Mouse (Mus musculus): Measurements from ENCODE around the gene Creb3l1. TPM values are rescaled to one million over a fixed set of nuclear protein-coding genes. Genes with fewer than 3 reads are reported as not detected.

Gene Creb3l1
- polyA plus RNA-seq, 2 experiments: 0.66 to 0.84 TPM

DNA sequence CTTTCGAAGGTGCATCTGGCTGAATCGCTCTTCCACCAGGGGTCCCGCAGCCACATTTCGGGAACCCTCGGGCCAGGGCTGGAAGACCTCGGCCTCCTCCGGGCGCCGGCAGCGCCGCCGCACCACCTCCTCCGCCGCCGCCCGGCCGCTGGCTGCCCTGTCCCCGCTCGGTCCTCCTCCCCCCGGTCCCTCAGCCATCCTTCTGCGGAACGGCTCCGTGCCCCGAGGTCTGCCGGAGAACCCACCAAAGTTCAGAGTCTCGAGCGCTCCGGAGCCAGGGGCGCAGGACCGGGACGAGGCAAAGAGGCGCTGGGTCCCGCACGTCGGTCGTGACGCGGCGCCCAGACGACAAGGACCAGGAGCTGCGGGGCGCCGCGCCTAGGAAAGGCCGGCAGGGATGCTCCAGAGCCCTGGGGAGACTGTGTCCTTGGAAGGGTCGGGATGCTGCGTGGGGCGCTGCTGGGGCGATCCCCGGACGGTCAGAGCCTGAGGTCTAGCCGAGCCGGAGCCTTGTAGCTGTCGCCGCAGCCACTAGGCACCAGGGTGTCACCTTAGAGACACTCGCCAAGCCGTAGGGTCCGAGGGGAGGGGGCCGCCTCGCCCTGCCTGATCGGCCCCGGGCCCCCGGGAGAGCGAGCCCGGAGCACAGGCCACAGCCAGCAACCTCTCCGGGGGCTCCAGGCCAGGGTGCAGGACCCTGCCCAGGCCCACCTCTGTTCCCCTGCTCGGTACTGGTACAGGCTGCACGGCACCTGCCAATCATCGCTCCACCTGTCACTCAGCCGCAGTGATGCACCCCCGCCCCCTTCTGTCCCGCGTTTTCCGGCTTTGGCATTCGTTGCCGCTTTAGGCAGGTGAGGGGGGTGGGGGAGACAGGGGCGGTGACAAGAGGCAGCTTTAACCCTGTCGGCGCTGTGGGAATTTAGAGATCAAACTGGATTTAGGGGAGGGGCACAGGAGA, 48.4 kb downstream of the Creb3l1 start, which contains the start of gene Dgkz:
Gene Dgkz (minus strand): TSS at position 284 of the 961 bp plus-strand sequence.
- DNase-seq (ENCODE audit: low read depth in 3 of 3, low spot score in 3 of 3) (no peak), ATAC-seq (ENCODE audit: insufficient read depth) (no peak)
- TF ChIP-seq CTCF (IDR thresholded peaks at IDR 0.05; ENCODE audit: low read depth) (no peak), EP300 (IDR thresholded peaks at IDR 0.05; ENCODE audit: low read depth) (no peak)
- Histone ChIP-seq H3K4me1 (replicated peaks; ENCODE audit: control insufficient read depth in 2 of 2, insufficient read depth in 2 of 2, low read length in 1 of 2) (peaks cover 0 to 11% of the 10 kb centered on the region in 2 experiments; a peak in 3 of 4 replicates), H3K4me2 (ENCODE audit: low read depth) (peak within 1 kb of the TSS; percentile 37), H3K36me3 (replicated peaks; ENCODE audit: control insufficient read depth, insufficient read depth, low read depth) (no peaks in the 10 kb centered on the region), H3K4me3 (ENCODE audit: insufficient read depth in 1 of 2, low read depth in 2 of 2, low read length in 2 of 2) (peak within 1 kb of the TSS in 1 of 2 experiments; percentile 4; a peak in 2 of 4 replicates), H3K9me3 (ENCODE audit: control insufficient read depth, low read length) (no peaks in the 10 kb centered on the region), H3K27me3 (ENCODE audit: control insufficient read depth, insufficient read depth, low read length) (peaks cover 73% of the 10 kb centered on the region), H3K9ac (replicated peaks) (no peak within 1 kb of the TSS), H3K27ac (no peak within 1 kb of the TSS)
- 3% methylated on average over 78 of the region's 79 CpGs for WGBS (ENCODE audit: insufficient replicate concordance)

DNA sequence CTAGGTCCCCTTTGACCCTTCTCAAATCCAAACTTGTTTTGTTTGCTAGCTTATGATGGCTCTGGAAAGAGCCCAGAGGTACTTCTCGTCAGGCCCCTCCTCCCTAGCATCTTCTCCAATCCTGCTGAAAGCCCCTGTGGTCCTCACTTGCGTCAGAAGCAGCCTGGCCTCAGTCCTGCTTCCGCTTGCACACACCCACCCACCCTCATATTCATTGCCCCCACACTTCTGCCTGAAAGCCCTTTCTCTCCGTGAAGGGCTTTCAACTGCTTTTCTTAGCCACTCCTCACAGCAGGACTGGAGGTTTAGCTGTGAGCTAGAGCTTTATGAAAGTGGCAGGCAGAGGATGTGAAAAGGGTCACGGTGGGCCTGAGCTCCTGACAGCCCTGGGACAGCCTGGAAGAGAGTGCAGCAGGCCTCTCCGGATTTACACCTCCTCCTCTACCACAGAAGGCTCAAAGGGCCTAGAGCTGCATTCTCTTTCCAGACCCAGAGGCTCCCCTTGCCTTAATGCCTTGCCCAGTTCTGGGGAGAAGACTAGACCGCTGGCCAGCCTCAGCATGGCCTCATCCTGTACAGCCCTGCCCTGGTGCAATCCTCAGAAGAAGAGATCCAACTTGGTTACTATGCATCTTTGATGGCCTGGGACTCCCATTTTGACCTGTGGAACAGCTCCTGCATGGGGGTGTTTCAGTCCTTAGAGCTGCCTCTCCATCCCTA, 50.7 kb downstream of the Creb3l1 start:
- WGBS (ENCODE audit: insufficient replicate concordance): 37% methylated on average over 7 of the region's 7 CpGs
- no peak for TF ChIP-seq EP300 (IDR thresholded peaks at IDR 0.05; ENCODE audit: low read depth)
- TF ChIP-seq CTCF (IDR thresholded peaks at IDR 0.05; ENCODE audit: low read depth): no peak
- H3K4me2 ChIP-seq (ENCODE audit: low read depth): no peak overlapping the region
- ATAC-seq (ENCODE audit: insufficient read depth): no peak
- DNase-seq (ENCODE audit: low read depth in 3 of 3, low spot score in 3 of 3): no peak
- H3K4me3 ChIP-seq (ENCODE audit: insufficient read depth in 1 of 2, low read depth in 2 of 2, low read length in 2 of 2): no peak overlapping the region
- H3K36me3 ChIP-seq (replicated peaks; ENCODE audit: control insufficient read depth, insufficient read depth, low read depth): no peaks in the 10 kb centered on the region
- peaks cover 74% of the 10 kb centered on the region for H3K27me3 ChIP-seq (ENCODE audit: control insufficient read depth, insufficient read depth, low read length)
- H3K9ac ChIP-seq (replicated peaks): no peak overlapping the region
- no peak overlapping the region for H3K27ac ChIP-seq
- no peaks in the 10 kb centered on the region for H3K9me3 ChIP-seq (ENCODE audit: control insufficient read depth, low read length)
- peaks cover 0 to 11% of the 10 kb centered on the region in 2 experiments; a peak in 3 of 4 replicates for H3K4me1 ChIP-seq (replicated peaks; ENCODE audit: control insufficient read depth in 2 of 2, insufficient read depth in 2 of 2, low read length in 1 of 2)

DNA sequence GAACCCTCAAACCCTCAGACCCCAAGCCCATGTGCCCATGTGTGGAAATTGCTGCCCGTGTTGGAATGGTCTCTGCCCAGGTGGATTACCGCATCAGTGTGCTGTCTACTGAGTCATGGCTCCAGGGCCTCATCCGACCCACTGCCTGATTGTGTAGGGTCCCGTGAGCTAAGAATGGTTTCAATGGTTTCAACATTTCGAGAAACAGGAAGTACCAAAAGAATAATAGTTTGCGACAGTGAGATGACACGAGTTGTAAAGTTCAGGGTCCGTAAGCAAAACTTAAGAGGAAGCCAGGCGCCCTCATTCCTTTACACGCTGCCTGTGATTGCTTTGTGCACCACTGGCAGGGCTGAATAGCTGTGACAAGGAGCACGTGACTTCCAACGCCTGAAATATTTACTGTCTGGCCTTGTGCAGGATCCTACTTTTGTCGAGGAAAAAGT, 52.2 kb downstream of the Creb3l1 start:
- peaks cover 0 to 7% of the 10 kb centered on the region in 2 experiments; a peak in 2 of 4 replicates for H3K4me1 ChIP-seq (replicated peaks; ENCODE audit: control insufficient read depth in 2 of 2, insufficient read depth in 2 of 2, low read length in 1 of 2)
- no peak overlapping the region; the same call in 1 of the 2 replicates for H3K4me2 ChIP-seq (ENCODE audit: low read depth)
- H3K27ac ChIP-seq: no peak overlapping the region
- H3K9ac ChIP-seq (replicated peaks): no peak overlapping the region
- H3K4me3 ChIP-seq (ENCODE audit: insufficient read depth in 1 of 2, low read depth in 2 of 2, low read length in 2 of 2): no peak overlapping the region
- H3K36me3 ChIP-seq (replicated peaks; ENCODE audit: control insufficient read depth, insufficient read depth, low read depth): no peaks in the 10 kb centered on the region
- H3K27me3 ChIP-seq (ENCODE audit: control insufficient read depth, insufficient read depth, low read length): peaks cover 67% of the 10 kb centered on the region
- 10% methylated on average over 13 of the region's 13 CpGs for WGBS (ENCODE audit: insufficient replicate concordance)
- no peaks in the 10 kb centered on the region for H3K9me3 ChIP-seq (ENCODE audit: control insufficient read depth, low read length)
- TF ChIP-seq EP300 (IDR thresholded peaks at IDR 0.05; ENCODE audit: low read depth) (no peak), CTCF (IDR thresholded peaks at IDR 0.05; ENCODE audit: low read depth) (no peak)
- DNase-seq (ENCODE audit: low read depth in 3 of 3, low spot score in 3 of 3): no peak
- ATAC-seq (ENCODE audit: insufficient read depth): peak; percentile 60

DNA sequence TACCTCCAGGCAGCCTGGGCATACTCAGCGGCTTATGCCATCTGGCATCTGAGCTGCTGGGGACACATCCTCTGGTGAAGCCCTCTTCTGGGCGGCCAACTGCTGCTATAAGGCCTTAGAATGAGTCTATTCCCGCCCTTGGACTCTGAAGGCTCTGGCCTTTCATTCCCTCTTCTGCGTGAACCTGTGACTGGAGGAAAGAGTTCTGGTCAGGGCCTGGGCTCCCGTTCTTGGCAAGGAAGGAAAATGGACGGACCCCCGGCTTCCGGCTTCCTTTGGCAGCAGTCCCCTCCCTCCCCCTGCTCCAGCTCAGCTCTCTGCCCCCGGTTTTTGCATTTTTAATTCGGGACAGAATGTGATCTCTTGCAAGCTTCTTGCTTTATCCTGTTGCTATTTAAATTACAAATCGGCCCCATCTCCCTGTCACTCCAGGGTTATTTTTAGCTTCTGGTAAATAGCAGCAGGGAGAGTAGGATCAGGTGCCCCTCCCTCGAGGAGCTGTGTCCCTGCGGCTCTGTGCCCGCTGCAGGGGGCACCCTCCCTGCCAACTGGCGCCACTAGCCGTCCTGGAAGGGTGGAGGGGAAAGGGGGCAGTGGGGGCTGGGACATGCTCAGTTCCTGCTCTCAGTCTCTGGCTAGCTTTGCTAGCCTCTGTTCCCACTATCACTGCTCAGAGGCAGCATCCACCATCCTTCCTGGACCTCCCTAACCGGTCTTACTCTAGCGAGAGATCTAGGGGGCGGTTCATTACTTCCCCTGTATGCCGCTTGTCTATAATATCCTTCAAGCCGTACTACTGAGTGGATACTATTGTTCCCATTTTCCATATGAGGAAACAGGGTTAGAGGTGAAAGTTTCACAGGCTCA, 52.8 kb downstream of the Creb3l1 start:
- H3K27me3 ChIP-seq (ENCODE audit: control insufficient read depth, insufficient read depth, low read length): peaks cover 60% of the 10 kb centered on the region
- no peak overlapping the region for H3K4me3 ChIP-seq (ENCODE audit: insufficient read depth in 1 of 2, low read depth in 2 of 2, low read length in 2 of 2)
- H3K36me3 ChIP-seq (replicated peaks; ENCODE audit: control insufficient read depth, insufficient read depth, low read depth): no peaks in the 10 kb centered on the region
- 16% methylated on average over 21 of the region's 21 CpGs for WGBS (ENCODE audit: insufficient replicate concordance)
- TF ChIP-seq EP300 (IDR thresholded peaks at IDR 0.05; ENCODE audit: low read depth): no peak
- TF ChIP-seq CTCF (IDR thresholded peaks at IDR 0.05; ENCODE audit: low read depth): no peak
- no peak overlapping the region for H3K9ac ChIP-seq (replicated peaks)
- H3K4me2 ChIP-seq (ENCODE audit: low read depth): no peak overlapping the region; the same call in 1 of the 2 replicates
- no peaks in the 10 kb centered on the region for H3K9me3 ChIP-seq (ENCODE audit: control insufficient read depth, low read length)
- H3K27ac ChIP-seq: no peak overlapping the region; the same call in 1 of the 2 replicates
- DNase-seq (ENCODE audit: low read depth in 3 of 3, low spot score in 3 of 3) (no peak), ATAC-seq (ENCODE audit: insufficient read depth) (peak; percentile 62)
- peaks cover 0 to 7% of the 10 kb centered on the region in 2 experiments; a peak in 2 of 4 replicates for H3K4me1 ChIP-seq (replicated peaks; ENCODE audit: control insufficient read depth in 2 of 2, insufficient read depth in 2 of 2, low read length in 1 of 2)

Data from liver, embryonic 14.5 days (tissue).